Mouse (Mus musculus) limb, embryonic 12.5 days (tissue): Measurements from ENCODE around the gene Arl3. TPM values are rescaled to one million over a fixed set of nuclear protein-coding genes. Genes with fewer than 3 reads are reported as not detected.

Experiments used
- ATAC-seq: fragments of 200-750 bp; cut with Nextera tagmentation; 2 replicates; pipeline ENCODE4 v1.8.0; 2017; ENCODE audit warnings: low read depth, moderate TSS enrichment; ENCODE audit not compliant: insufficient number of reproducible peaks, insufficient read depth, low FRiP score, low TSS enrichment
- H3K27ac ChIP-seq: fragments of 300-500 bp; sonication (generic); 2 replicates; pipeline ENCODE4 v1.5.1; 2016; ENCODE audit warnings: mild to moderate bottlenecking, moderate library complexity
- H3K27me3 ChIP-seq: fragments of 300-500 bp; sonication (generic); 2 replicates; pipeline ENCODE4 v1.6.1; 2016; ENCODE audit warnings: mild to moderate bottlenecking, moderate library complexity
- H3K36me3 ChIP-seq: fragments of 300-500 bp; sonication (generic); 2 replicates; pipeline ENCODE4 v1.6.1; 2016; ENCODE audit warnings: mild to moderate bottlenecking, moderate library complexity
- H3K4me1 ChIP-seq: fragments of 300-500 bp; sonication (generic); replicated peaks from 2 replicates; pipeline ENCODE4 v1.6.1; 2016
- H3K4me2 ChIP-seq: fragments of 300-500 bp; sonication (generic); 2 replicates; pipeline ENCODE4 v1.6.1; 2016; ENCODE audit warnings: mild to moderate bottlenecking, moderate library complexity
- H3K4me3 ChIP-seq: fragments of 300-500 bp; sonication (generic); replicated peaks from 2 replicates; pipeline ENCODE4 v1.5.1; 2016; ENCODE audit warnings: mild to moderate bottlenecking
- H3K9ac ChIP-seq: fragments of 300-500 bp; sonication (generic); replicated peaks from 2 replicates; pipeline ENCODE4 v1.6.1; 2016; ENCODE audit warnings: mild to moderate bottlenecking, moderate library complexity
- H3K9me3 ChIP-seq: fragments of 300-500 bp; sonication (generic); 2 replicates; pipeline ENCODE4 v1.6.1; 2016; ENCODE audit warnings: mild to moderate bottlenecking, moderate library complexity
- WGBS: fragments of 180-500 bp; shearing (Covaris S2); methylation state at CpG from one replicate; pipeline ENCODE4 v1.1.7; 2016; 5-methylcytosine and 5-hydroxymethylcytosine counted together
- polyA plus RNA-seq: library from polyadenylated mRNA; unstranded; fragments of >200 nt; fragmentation: Nextera tagmentation; extraction: Ambion mirVana; gene quantifications from 2 replicates; pipeline ENCODE4 v1.2.1, GENCODE M21; 2016

Gene Arl3
- polyA plus RNA-seq, 1 experiment from 2014 or later = 167 TPM

- Histone ChIP-seq H3K27me3 (no peaks in the 10 kb centered on the region), H3K9ac (no peak overlapping the region), H3K4me1 (peaks cover 28% of the 10 kb centered on the region), H3K27ac (no peak overlapping the region), H3K36me3 (peaks cover 66% of the 10 kb centered on the region), H3K4me2 (no peak overlapping the region), H3K4me3 (no peak overlapping the region), H3K9me3 (no peaks in the 10 kb centered on the region)
- 83% methylated on average over 12 of the region's 12 CpGs for WGBS
- no peak for ATAC-seq
Measured at GRCm38 (mm10) chr19:46514387-46514786, 58.6 kb downstream of the Arl3 start.

- no peak overlapping the region for H3K4me3 ChIP-seq
- no peaks in the 10 kb centered on the region for H3K9me3 ChIP-seq
- H3K9ac ChIP-seq = no peak overlapping the region
- no peak overlapping the region for H3K4me2 ChIP-seq
- H3K27me3 ChIP-seq = no peaks in the 10 kb centered on the region
- H3K4me1 ChIP-seq = peaks cover 35% of the 10 kb centered on the region
- peaks cover 92% of the 10 kb centered on the region for H3K36me3 ChIP-seq
- 91% methylated on average over 10 of the region's 10 CpGs for WGBS
- no peak for ATAC-seq
- H3K27ac ChIP-seq = no peak overlapping the region
Measured at GRCm38 (mm10) chr19:46511263-46511662, 61.7 kb downstream of the Arl3 start.

GRCm38 (mm10) chr19:46510824-46511223 is 62.2 kb downstream of the Arl3 start:
- ATAC-seq = no peak
- no peak overlapping the region for H3K27ac ChIP-seq
- whole genome bisulfite sequencing = 74% methylated on average over 3 of the region's 3 CpGs
- H3K9me3 ChIP-seq = no peaks in the 10 kb centered on the region
- H3K4me3 ChIP-seq = no peak overlapping the region
- H3K27me3 ChIP-seq = no peaks in the 10 kb centered on the region
- H3K4me2 ChIP-seq = no peak overlapping the region
- H3K36me3 ChIP-seq = peaks cover 95% of the 10 kb centered on the region
- no peak overlapping the region for H3K9ac ChIP-seq
- peaks cover 40% of the 10 kb centered on the region for H3K4me1 ChIP-seq

- ATAC-seq = no peak
- H3K4me2 ChIP-seq = no peak overlapping the region
- no peak overlapping the region for H3K4me3 ChIP-seq
- H3K27me3 ChIP-seq = no peaks in the 10 kb centered on the region
- H3K9ac ChIP-seq = no peak overlapping the region
- peaks cover 94% of the 10 kb centered on the region for H3K36me3 ChIP-seq
- WGBS = 86% methylated on average over 5 of the region's 5 CpGs
- no peaks in the 10 kb centered on the region for H3K9me3 ChIP-seq
- peaks cover 44% of the 10 kb centered on the region for H3K4me1 ChIP-seq
- no peak overlapping the region for H3K27ac ChIP-seq
Measured at GRCm38 (mm10) chr19:46510401-46510800, 62.6 kb downstream of the Arl3 start.

- WGBS = 79% methylated on average over 4 of the region's 4 CpGs
- Histone ChIP-seq H3K4me1 (peaks cover 50% of the 10 kb centered on the region), H3K4me2 (no peak overlapping the region)
Measured at GRCm38 (mm10) chr19:46509736-46510135, 63.3 kb downstream of the Arl3 start.

GRCm38 (mm10) chr19:46509202-46509601 is 63.8 kb downstream of the Arl3 start:
- no peak overlapping the region for H3K9ac ChIP-seq
- H3K27me3 ChIP-seq = no peaks in the 10 kb centered on the region
- 65% methylated on average over 3 of the region's 3 CpGs for WGBS
- no peak overlapping the region for H3K4me3 ChIP-seq
- H3K9me3 ChIP-seq = no peaks in the 10 kb centered on the region
- H3K4me1 ChIP-seq = peaks cover 56% of the 10 kb centered on the region
- H3K4me2 ChIP-seq = no peak overlapping the region
- peaks cover 85% of the 10 kb centered on the region for H3K36me3 ChIP-seq
- H3K27ac ChIP-seq = no peak overlapping the region
- no peak for ATAC-seq

More at GRCm38 (mm10) chr19:46509736-46510135, 63.3 kb downstream of the Arl3 start:
- ATAC-seq = no peak
- no peak overlapping the region for H3K27ac ChIP-seq
- no peak overlapping the region for H3K9ac ChIP-seq
- peaks cover 90% of the 10 kb centered on the region for H3K36me3 ChIP-seq
- no peak overlapping the region for H3K4me3 ChIP-seq
- no peaks in the 10 kb centered on the region for H3K9me3 ChIP-seq
- H3K27me3 ChIP-seq = no peaks in the 10 kb centered on the region

GRCm38 (mm10) chr19:46508738-46509137 is 64.3 kb downstream of the Arl3 start:
- H3K4me2 ChIP-seq = no peak overlapping the region
- peaks cover 80% of the 10 kb centered on the region for H3K36me3 ChIP-seq
- no peak for ATAC-seq
- H3K27me3 ChIP-seq = no peaks in the 10 kb centered on the region
- H3K4me3 ChIP-seq = no peak overlapping the region
- H3K27ac ChIP-seq = no peak overlapping the region
- H3K9me3 ChIP-seq = no peaks in the 10 kb centered on the region
- WGBS = 15% methylated on average over 3 of the region's 3 CpGs
- H3K4me1 ChIP-seq = peaks cover 60% of the 10 kb centered on the region
- no peak overlapping the region for H3K9ac ChIP-seq

- no peak overlapping the region for H3K27ac ChIP-seq
- no peaks in the 10 kb centered on the region for H3K9me3 ChIP-seq
- no peak overlapping the region for H3K4me3 ChIP-seq
- peaks cover 68% of the 10 kb centered on the region for H3K4me1 ChIP-seq
- no peak overlapping the region for H3K9ac ChIP-seq
- ATAC-seq = no peak
- WGBS = 71% methylated on average over 1 of the region's 1 CpGs
- H3K36me3 ChIP-seq = peaks cover 71% of the 10 kb centered on the region
- no peaks in the 10 kb centered on the region for H3K27me3 ChIP-seq
- H3K4me2 ChIP-seq = no peak overlapping the region
Measured at GRCm38 (mm10) chr19:46507806-46508205, 65.2 kb downstream of the Arl3 start.

GRCm38 (mm10) chr19:46507181-46507581 is 65.8 kb downstream of the Arl3 start:
- Histone ChIP-seq H3K9me3 (no peaks in the 10 kb centered on the region), H3K36me3 (peaks cover 65% of the 10 kb centered on the region), H3K4me3 (no peak overlapping the region), H3K27me3 (no peaks in the 10 kb centered on the region), H3K27ac (0 out of 2 replicates have a peak overlapping the region, but pooled peaks have one; percentile 29), H3K4me1 (peaks cover 72% of the 10 kb centered on the region), H3K4me2 (peak overlapping the region; percentile 4; the same call in 1 of the 2 replicates), H3K9ac (no peak overlapping the region; the same call in 1 of the 2 replicates)
- ATAC-seq = no peak
- WGBS = 82% methylated on average over 8 of the region's 8 CpGs

GRCm38 (mm10) chr19:46506372-46506717 is 66.7 kb downstream of the Arl3 start:
- H3K27ac ChIP-seq = no peak overlapping the region
- no peaks in the 10 kb centered on the region for H3K27me3 ChIP-seq
- peak overlapping the region; percentile 4; the same call in 1 of the 2 replicates for H3K4me2 ChIP-seq
- peaks cover 72% of the 10 kb centered on the region for H3K4me1 ChIP-seq
- H3K9me3 ChIP-seq = no peaks in the 10 kb centered on the region
- no peak overlapping the region for H3K9ac ChIP-seq
- WGBS = 57% methylated on average over 3 of the region's 3 CpGs
- ATAC-seq = no peak
- peaks cover 56% of the 10 kb centered on the region for H3K36me3 ChIP-seq
- no peak overlapping the region; the same call in 1 of the 2 replicates for H3K4me3 ChIP-seq

GRCm38 (mm10) chr19:46505646-46506371 is 67.2 kb downstream of the Arl3 start:
- Histone ChIP-seq H3K36me3 (peaks cover 54% of the 10 kb centered on the region), H3K4me1 (peaks cover 72% of the 10 kb centered on the region)
- WGBS = 85% methylated on average over 8 of the region's 8 CpGs

More at GRCm38 (mm10) chr19:46505646-46506371, 67.2 kb downstream of the Arl3 start:
- Histone ChIP-seq H3K27ac (no peak overlapping the region), H3K4me2 (0 out of 2 replicates have a peak overlapping the region, but pooled peaks have one; percentile 24), H3K9me3 (no peaks in the 10 kb centered on the region), H3K9ac (no peak overlapping the region), H3K4me3 (0 out of 2 replicates have a peak overlapping the region, but pooled peaks have one; percentile 88), H3K27me3 (no peaks in the 10 kb centered on the region)
- no peak for ATAC-seq
